Mouse (Mus musculus) right cerebral cortex, postnatal 36 days (tissue): ENCODE data around the gene Piwil1.
"Not testable (repeated sequence)": the region's sequence is repeated elsewhere in the genome, so short reads cannot be mapped to it uniquely, and the experiment has no call there.

ENCODE experiments used
- DNase-seq, 2 experiments: peaks; one replicate each; pipeline ENCODE4 v3.0.0; 2022; ENCODE audit warnings: low spot score in 2 of 2, mixed read lengths in 1 of 2

Gene Piwil1

DNA sequence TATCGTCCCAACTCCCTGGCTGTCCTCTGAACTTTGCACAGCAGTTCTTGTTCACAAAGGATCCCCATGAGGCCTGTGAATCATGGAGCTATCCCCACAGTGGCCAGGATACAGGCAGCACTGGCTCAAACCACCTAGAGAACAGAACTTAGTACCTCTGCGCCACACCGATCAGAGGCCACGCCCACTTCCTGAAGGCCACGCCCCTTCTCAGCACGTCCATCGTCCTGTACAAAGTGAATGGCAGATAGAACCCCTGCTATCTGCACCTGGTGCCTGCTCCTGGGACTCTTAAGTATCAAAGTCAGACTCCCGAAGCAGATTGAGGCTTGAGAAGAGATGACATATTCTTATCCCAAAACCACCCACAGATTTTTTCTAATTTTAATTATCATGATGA, 8.3 kb downstream of the Piwil1 start:
- DNase-seq = no peak

GRCm38 (mm10) chr5:128711847-128712246, 9.5 kb downstream of the Piwil1 start:
- no peak for DNase-seq

DNA sequence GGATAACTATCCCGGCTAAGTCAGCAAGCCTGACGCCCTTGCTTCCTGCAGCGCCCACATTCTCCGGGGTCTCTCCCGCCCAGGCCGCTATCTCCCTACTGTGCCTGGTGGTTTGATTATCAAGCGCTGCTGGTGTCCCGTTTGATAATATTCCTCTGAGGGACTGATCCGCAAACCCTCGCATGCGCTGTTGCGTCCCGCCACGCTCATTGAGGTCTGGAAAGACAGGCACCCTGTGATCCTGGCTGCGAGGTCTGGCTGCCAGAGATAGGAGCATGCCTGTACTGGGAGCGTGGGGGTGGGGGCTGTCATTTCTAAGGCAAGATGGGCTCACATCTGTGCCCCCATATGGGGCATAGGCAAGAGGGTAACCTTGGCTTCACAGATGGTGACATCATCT, 12.8 kb downstream of the Piwil1 start:
- no peak for DNase-seq

- not testable (repeated sequence) for DNase-seq
Observed at GRCm38 (mm10) chr5:128720461-128720860, 18.1 kb downstream of the Piwil1 start.

DNA sequence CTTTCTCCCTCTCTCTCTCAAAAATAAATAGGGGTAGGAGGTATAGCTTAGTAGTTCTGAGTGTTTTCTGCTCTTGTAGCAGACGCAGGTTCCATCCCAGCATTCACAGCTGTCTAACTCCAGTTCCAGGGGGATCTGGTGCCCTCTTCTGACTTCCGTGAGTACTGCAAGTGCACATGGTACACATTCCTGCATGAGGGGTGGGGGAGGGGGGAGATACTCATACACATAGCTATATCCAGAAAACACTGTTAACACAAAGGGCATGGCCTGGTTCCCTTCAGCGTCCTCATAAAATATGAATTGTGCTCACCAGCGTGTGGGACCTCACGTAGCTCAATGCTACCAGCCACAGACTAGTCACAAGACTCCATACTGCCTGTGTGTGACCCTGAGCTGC, 27.0 kb downstream of the Piwil1 start:
- DNase-seq = no peak

GRCm38 (mm10) chr5:128730634-128731033, 28.3 kb downstream of the Piwil1 start:
- DNase-seq = no peak

DNA sequence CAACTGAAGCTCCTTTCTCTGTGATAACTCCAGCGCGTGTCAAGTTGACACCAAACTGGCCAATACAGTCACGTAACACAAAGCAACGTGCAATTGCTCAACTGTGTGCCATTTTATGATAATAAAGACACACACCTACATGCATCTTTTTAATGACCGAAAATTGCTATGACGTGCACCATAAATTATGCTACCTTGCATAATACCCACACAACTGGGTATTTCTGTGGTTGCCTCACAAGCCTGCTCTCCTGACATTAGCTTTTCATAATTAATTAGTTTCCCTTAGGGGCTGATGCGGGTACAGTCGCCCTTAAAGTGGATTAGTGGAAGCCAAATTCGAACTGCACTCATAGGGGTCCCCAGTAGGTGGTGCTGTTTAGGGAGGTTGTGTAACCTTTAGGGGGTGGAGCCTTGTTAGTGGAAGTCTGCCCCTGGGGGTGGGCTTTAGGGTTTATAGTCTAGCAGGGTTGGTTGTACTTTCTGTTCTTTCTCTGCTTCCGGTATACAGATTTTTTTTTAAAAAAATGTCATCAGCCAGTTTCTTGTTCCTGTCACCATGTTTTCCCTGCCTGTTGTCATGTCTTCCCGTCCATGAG, 30.2 kb downstream of the Piwil1 start:
- no peak for DNase-seq

DNA sequence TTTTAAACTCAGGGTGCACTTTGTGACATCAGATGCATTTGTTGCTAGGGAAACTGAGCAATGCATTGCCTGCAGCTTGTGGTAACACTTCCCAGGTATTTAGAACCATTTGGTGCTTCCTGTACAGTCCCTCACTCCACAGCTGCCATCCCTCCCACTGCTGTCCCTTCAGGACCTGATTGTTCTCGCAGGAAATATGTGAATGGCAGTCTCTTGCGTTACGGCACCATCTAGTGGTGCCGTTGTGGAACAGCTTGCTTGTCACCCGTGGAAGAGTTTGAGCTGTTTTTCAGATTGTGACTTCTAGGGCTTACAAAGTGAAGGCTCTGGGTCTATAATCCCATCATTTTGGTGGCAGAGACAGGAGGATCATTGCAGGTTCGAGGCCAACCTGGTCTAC, 31.6 kb downstream of the Piwil1 start:
- DNase-seq = peak; percentile 30 to 50

GRCm38 (mm10) chr5:128735921-128736320, 33.6 kb downstream of the Piwil1 start:
- no peak for DNase-seq

- no peak for DNase-seq
Observed at GRCm38 (mm10) chr5:128739168-128739837, 37.0 kb downstream of the Piwil1 start.

GRCm38 (mm10) chr5:128739838-128740171, 37.5 kb downstream of the Piwil1 start:
- no peak for DNase-seq

GRCm38 (mm10) chr5:128744351-128744750, 42.0 kb downstream of the Piwil1 start:
- DNase-seq = no peak

DNA sequence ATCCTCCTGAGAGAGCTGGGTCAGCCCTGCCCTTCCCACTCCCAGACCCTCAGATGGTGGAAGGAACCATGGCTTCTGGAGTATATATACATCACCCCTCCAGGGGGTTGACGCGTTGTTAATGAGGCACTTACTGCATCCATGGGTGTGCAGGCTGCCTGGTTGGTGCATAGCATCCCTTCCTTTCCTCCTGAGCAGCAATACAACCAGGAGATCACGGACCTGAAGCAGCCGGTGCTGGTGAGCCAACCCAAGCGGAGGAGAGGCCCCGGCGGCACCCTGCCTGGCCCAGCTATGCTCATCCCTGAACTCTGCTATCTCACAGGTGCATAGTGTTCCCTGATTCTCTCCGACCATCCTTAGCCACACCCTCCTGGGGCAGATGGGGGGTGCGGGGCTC, 42.9 kb downstream of the Piwil1 start:
- DNase-seq = no peak

GRCm38 (mm10) chr5:128746261-128746660, 43.9 kb downstream of the Piwil1 start:
- DNase-seq = peak in 1 of 2 experiments; percentile 38

GRCm38 (mm10) chr5:128761118-128761517, 58.8 kb downstream of the Piwil1 start:
- no peak for DNase-seq

GRCm38 (mm10) chr5:128769026-128769631, 66.8 kb downstream of the Piwil1 start:
- no peak for DNase-seq

DNA sequence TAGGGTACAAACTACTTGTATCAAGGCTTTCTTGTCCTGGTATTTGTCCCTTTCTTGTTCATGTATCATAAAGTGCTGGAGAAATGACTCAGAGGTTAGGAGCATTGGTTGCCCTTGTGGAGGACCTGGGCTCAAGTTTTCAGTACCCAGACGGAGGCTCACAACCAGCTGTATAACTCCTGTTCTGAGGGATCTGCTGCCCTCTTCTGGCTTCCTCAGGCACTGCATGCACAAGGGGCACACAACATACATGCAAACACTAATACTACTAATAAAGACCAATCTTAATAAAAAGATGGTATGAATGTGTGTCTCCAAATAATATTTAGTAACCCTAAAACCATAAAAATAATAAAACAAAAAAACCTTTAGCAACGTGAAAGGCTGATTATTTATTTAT, 74.1 kb downstream of the Piwil1 start:
- no peak for DNase-seq

DNA sequence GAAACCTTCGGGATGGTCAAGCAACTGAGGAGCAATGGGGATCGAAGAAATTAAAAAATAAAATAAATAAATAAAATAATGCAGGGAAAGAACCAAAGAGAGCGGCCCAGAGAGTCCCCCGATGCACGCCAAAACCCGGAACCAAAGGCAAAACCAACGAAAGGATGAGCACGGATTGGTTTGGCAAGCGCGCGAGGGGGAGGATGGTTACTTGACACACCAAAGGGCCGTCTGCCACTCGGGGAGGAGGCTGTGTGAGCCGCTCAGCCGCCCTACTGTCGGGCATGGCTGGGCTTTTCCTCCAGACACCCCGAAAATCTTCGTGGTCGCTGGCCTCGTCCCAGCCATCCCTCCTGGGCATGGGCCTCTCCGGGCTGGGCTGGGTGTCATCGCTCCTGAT, 79.3 kb downstream of the Piwil1 start:
- DNase-seq = no peak

DNA sequence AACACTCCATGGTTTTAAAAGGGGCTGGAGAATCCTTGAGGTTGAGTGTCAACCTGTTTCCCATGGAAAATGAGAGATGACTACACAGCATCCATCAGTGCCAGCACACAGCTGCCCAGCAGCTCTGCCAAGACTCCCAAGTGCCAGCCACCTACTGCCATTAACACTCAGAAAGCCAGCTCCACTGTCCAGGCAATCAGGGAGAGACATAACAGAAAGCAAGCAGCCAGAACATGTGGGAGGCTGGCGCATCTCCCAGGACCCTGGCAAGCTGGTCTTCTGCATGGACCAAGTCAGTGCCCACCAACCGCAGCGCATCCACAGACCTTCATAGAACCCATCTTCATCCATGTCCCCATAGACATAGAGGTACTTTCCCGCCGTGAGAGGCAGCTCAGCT, 98.3 kb downstream of the Piwil1 start:
- DNase-seq = no peak
